Mouse (Mus musculus) splenic B cell, adult 2 months (primary cell): ENCODE results near the gene Adam33.

Source experiments
- DNase-seq: peaks from one replicate; pipeline ENCODE4 v3.0.0-alpha.2; 2011; ENCODE audit warnings: low read depth, low spot score
- H3K27me3 ChIP-seq: 2 replicates; pipeline ENCODE4 v1.6.1; 2012; ENCODE audit warnings: mild to moderate bottlenecking, low read length, moderate library complexity, mixed read lengths; ENCODE audit not compliant: control insufficient read depth, poor library complexity, insufficient read depth, severe bottlenecking
- H3K36me3 ChIP-seq: 2 replicates; pipeline ENCODE4 v1.6.1; 2012; ENCODE audit warnings: mild to moderate bottlenecking, low read length, moderate library complexity, mixed read lengths; ENCODE audit not compliant: control insufficient read depth, poor library complexity, insufficient read depth, severe bottlenecking

Adam33 gene

DNA sequence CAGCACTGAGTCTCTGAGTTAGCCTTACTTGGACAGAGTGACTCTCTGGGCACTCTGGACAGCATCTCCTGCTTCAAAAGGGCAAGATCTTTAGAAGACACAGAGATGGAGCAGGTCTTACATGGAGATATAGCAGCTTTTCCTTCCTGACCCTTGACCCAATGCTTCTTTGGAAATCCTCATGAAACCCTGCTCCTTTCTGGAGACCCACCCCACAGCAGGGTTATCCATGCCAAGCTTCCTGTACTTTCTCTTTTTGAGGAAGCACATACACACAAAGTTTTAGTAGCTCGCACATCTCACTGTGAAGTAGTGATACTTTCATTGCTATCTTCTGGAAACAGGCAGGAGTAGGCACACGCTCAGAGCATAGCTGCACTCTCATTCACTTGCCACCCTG lies 38.4 kb downstream of the Adam33 start:
- no peak for DNase-seq
- Histone ChIP-seq H3K27me3 (no peaks in the 10 kb centered on the region), H3K36me3 (peaks cover 3% of the 10 kb centered on the region; the same call in 1 of the 2 replicates)

DNA sequence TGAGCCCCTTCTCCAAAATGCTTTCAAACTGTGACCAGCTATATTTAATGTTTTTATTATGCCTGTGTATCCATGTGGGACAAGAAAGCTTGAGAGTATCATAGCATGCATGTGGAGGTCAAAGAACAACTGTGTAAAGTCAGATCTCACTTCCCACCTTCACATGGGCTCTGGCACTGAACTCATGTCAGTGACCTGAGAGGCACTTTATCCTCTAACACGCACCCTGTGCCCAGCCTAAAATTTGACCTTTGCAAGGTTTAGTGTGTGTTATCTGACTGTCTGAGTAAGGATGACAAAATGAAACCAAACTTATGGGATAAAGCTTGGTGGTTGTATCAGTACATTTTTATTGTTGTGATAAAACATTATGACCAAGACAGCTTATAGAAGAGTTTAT lies 53.0 kb downstream of the Adam33 start:
- Histone ChIP-seq H3K27me3 (no peaks in the 10 kb centered on the region; the same call in 1 of the 2 replicates), H3K36me3 (peaks cover 4% of the 10 kb centered on the region; the same call in 1 of the 2 replicates)
- no peak for DNase-seq

DNA sequence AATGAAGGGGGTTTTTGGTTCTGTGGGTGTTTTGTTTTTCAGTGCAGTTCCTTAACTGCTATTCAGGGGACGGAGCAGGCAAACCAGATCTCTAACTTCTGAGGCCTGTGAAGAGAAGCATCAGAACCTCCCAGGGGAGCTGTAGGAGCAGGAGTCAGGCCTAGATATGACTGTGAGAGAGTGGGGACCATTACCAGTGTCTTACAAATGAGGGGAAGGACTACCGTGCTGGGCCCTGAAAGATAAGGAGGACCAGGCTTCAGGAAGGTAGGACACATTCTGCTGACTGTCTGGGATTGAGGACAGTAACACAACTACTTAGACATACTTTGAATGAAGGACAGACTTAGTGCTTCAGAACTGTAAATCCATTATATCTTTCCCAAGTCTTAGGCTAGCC lies 54.5 kb downstream of the Adam33 start:
- H3K36me3 ChIP-seq = no peaks in the 10 kb centered on the region; the same call in 1 of the 2 replicates
- DNase-seq = no peak

More for the DNA sequence above, 54.5 kb downstream of the Adam33 start:
- no peaks in the 10 kb centered on the region; the same call in 1 of the 2 replicates for H3K27me3 ChIP-seq
